Mouse (Mus musculus) neural tube, embryonic 13.5 days (tissue): ENCODE measurements around the gene Pagr1b. TPM values are rescaled to one million over a fixed set of nuclear protein-coding genes. Genes with fewer than 3 reads are reported as not detected.

ENCODE experiments used
- ATAC-seq: fragments of 200-750 bp; cut with Nextera tagmentation; 2 replicates; pipeline ENCODE4 v1.8.0; 2017; ENCODE audit warnings: low read depth, mild to moderate bottlenecking, moderate TSS enrichment, moderate library complexity
- H3K27ac ChIP-seq: fragments of 300-500 bp; sonication (generic); replicated peaks from 2 replicates; pipeline ENCODE4 v1.5.1; 2015; ENCODE audit warnings: moderate library complexity, mild to moderate bottlenecking, inconsistent platforms
- H3K27me3 ChIP-seq: fragments of 300-500 bp; sonication (generic); 2 replicates; pipeline ENCODE4 v1.6.1; 2015; ENCODE audit warnings: mild to moderate bottlenecking, inconsistent platforms
- H3K36me3 ChIP-seq: fragments of 300-500 bp; sonication (generic); 2 replicates; pipeline ENCODE4 v1.6.1; 2015; ENCODE audit warnings: mild to moderate bottlenecking, inconsistent platforms
- H3K4me1 ChIP-seq: fragments of 300-500 bp; sonication (generic); replicated peaks from 2 replicates; pipeline ENCODE4 v1.6.1; 2015; ENCODE audit warnings: inconsistent platforms
- H3K4me2 ChIP-seq: fragments of 300-500 bp; sonication (generic); 2 replicates; pipeline ENCODE4 v1.6.1; 2015; ENCODE audit warnings: inconsistent platforms, mild to moderate bottlenecking, moderate library complexity
- H3K4me3 ChIP-seq: fragments of 300-500 bp; sonication (generic); 2 replicates; pipeline ENCODE4 v1.5.1; 2015; ENCODE audit warnings: mild to moderate bottlenecking, inconsistent platforms
- H3K9ac ChIP-seq: fragments of 300-500 bp; sonication (generic); 2 replicates; pipeline ENCODE4 v1.6.1; 2015; ENCODE audit warnings: moderate library complexity, mild to moderate bottlenecking, inconsistent platforms
- H3K9me3 ChIP-seq: fragments of 300-500 bp; sonication (generic); 2 replicates; pipeline ENCODE4 v1.6.1; 2016; ENCODE audit warnings: inconsistent platforms
- WGBS: fragments of 180-500 bp; shearing (Covaris S2); methylation state at CpG from one replicate; pipeline ENCODE4 v1.1.7; 2015; 5-methylcytosine and 5-hydroxymethylcytosine counted together
- polyA plus RNA-seq: library from polyadenylated mRNA; unstranded; fragments of >200 nt; fragmentation: Nextera tagmentation; extraction: Ambion mirVana; gene quantifications from 2 replicates; pipeline ENCODE4 v1.2.1, GENCODE M21; 2015

Gene Pagr1b
- polyA plus RNA-seq, 1 experiment from 2014 or later = 0.50 TPM

DNA sequence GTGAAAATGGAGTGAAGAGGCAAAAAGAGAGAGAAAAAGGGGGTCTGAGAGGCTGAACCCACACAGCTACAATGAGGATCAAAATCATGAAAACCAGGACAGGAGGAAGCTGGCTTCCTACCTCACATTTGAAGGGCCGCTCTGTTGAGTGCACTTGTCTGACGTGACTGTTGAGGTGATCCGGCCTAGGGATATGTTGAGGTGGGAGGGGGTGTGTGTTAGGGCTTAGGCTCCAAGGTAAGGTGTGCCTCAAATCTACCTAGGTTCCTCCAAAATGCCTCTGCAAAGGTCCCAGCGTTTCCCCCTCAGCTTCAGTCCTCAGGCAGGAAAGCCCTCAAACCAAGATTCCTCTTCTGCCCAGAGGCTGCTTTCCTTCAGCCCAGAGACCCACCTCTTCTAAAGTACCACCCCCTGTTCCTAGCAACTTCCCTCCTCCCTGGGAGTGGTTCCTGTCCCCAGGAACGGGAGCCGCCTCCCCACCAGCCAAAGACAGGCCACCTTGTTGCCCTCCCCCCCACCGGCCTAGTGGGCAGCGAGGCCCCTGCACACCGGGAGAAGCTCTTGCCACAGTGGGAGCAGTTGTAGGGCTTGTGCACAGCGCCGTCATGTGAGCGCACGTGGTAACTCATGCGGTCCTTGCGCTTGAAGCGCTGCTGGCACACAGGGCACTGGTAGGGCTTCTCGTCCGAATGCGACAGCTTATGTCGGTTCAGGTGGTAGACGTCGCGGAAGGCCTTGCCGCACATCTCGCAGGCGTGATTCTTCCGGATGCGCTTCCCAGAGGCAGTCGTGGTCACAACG, 8.7 kb upstream of the Pagr1b start:
- Histone ChIP-seq H3K36me3 (peaks cover 28% of the 10 kb centered on the region), H3K27ac (peak overlapping the region; percentile 100), H3K9me3 (no peaks in the 10 kb centered on the region), H3K4me2 (peak overlapping the region; percentile 99), H3K4me3 (peak overlapping the region; percentile 97), H3K4me1 (peaks cover 64% of the 10 kb centered on the region), H3K9ac (peak overlapping the region; percentile 100), H3K27me3 (no peaks in the 10 kb centered on the region)
- ATAC-seq = peak; percentile 47
- under 1% methylated on average over 30 of the region's 30 CpGs for WGBS

DNA sequence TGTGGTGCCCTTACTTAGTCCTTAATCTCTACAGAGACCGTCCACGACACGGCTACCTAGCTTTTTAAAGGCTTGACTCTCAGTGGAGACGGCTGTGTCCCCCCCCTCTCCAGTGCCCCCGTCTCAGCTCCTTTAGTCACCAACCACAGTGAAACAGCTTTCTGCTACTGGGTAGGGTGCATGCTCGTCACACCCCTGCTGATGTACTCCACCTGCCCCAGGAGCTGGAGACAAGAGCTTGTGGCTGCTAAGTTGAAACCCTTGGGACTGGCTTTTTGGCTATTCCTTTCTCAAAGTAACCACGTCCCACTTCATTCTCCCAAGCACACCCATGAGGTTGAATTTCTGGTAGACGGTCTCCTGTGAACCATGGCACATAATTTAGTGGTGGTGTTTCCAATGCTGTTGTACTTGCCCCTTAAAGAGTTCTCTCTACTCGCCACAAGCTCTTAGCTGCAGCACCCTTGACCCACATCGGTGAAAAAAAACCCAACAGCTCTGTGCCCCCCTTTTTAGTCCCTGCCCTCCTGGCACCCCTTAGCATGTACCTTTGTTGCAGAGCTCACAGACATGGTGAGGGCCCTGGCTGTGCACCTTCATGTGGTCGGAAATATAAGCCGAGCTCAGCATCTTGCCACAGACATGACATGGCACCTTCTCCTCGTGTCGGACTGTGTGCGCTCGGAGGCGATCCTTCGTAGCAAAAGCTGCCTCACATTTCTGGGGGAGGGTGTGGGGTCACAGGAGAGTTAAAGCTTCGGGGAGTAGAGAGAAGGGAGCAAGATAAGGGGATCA, 7.8 kb upstream of the Pagr1b start:
- H3K9me3 ChIP-seq = no peaks in the 10 kb centered on the region

DNA sequence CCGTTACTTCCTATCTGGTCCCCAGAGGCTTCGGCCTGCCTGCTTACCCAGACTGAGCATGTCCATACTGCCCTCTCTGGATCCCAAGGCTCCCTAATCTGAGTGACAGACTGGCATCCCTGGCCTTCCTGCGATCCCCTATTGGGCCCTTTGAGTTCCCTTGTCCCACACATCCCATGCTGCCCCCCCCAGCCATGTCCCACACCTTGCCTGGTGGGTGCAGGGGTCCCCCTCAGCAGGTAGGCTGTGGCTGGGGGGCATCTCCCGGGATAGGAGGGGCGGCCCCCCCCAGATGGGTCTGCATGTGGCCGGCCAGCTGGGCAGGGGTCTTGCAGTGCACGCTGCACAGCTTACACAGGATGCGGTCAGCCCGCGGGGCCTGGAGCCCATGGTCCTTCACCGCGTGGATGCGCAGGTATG, 7.0 kb upstream of the Pagr1b start:
- Histone ChIP-seq H3K4me1 (peaks cover 76% of the 10 kb centered on the region), H3K27ac (peak overlapping the region; percentile 100), H3K4me2 (peak overlapping the region; percentile 99), H3K9me3 (no peaks in the 10 kb centered on the region), H3K27me3 (no peaks in the 10 kb centered on the region), H3K36me3 (peaks cover 28% of the 10 kb centered on the region), H3K9ac (peak overlapping the region; percentile 100), H3K4me3 (peak overlapping the region; percentile 97)
- ATAC-seq = no peak
- 84% methylated on average over 13 of the region's 13 CpGs for WGBS

More for the DNA sequence above, 7.8 kb upstream of the Pagr1b start:
- Histone ChIP-seq H3K9ac (peak overlapping the region; percentile 100), H3K27me3 (no peaks in the 10 kb centered on the region), H3K4me2 (peak overlapping the region; percentile 99), H3K4me3 (peak overlapping the region; percentile 97), H3K4me1 (peaks cover 73% of the 10 kb centered on the region), H3K27ac (peak overlapping the region; percentile 100), H3K36me3 (peaks cover 28% of the 10 kb centered on the region)
- 27% methylated on average over 19 of the region's 19 CpGs for WGBS
- ATAC-seq = no peak

DNA sequence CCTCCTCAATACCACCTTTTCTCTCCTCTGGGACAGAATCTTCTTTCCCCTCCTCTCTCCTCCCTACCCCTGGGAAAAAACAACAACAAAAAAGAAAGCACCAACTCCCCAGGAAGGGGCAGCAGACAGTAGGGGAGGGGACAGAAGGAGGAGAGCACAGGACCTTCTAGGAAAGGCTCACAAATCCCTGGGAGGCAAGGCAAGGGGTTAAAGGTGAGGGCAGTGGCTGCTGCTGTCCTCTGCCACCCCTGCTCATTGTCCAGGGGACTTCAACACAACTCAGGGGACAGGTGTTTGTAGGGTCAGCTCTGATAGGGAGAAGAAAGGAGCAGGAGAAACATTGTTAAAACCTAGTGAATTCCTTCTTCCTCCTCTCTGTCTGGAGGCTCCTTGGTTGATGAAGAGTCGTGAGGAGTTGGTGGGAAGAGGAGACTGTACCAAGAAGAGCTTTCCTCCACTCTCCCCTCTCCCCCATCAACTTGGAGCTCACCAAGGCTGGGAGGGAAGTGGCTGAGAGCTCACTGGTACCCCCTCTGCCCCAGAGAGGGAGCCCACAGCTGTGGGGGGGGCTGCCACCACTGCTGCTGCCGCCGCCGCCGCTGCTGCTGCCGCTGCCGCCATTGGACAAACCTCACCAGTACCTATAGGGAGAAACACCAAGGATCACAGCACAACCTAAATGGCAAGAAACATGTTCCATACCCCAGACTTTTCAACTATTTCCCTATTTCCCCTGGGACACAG, 6.4 kb upstream of the Pagr1b start:
- Histone ChIP-seq H3K27ac (peak overlapping the region; percentile 100), H3K9ac (peak overlapping the region; percentile 100), H3K4me2 (peak overlapping the region; percentile 99), H3K36me3 (peaks cover 28% of the 10 kb centered on the region), H3K9me3 (no peaks in the 10 kb centered on the region), H3K27me3 (no peaks in the 10 kb centered on the region), H3K4me3 (peak overlapping the region; percentile 97; the same call in 1 of the 2 replicates), H3K4me1 (peaks cover 76% of the 10 kb centered on the region)
- WGBS = 81% methylated on average over 7 of the region's 7 CpGs
- no peak for ATAC-seq

DNA sequence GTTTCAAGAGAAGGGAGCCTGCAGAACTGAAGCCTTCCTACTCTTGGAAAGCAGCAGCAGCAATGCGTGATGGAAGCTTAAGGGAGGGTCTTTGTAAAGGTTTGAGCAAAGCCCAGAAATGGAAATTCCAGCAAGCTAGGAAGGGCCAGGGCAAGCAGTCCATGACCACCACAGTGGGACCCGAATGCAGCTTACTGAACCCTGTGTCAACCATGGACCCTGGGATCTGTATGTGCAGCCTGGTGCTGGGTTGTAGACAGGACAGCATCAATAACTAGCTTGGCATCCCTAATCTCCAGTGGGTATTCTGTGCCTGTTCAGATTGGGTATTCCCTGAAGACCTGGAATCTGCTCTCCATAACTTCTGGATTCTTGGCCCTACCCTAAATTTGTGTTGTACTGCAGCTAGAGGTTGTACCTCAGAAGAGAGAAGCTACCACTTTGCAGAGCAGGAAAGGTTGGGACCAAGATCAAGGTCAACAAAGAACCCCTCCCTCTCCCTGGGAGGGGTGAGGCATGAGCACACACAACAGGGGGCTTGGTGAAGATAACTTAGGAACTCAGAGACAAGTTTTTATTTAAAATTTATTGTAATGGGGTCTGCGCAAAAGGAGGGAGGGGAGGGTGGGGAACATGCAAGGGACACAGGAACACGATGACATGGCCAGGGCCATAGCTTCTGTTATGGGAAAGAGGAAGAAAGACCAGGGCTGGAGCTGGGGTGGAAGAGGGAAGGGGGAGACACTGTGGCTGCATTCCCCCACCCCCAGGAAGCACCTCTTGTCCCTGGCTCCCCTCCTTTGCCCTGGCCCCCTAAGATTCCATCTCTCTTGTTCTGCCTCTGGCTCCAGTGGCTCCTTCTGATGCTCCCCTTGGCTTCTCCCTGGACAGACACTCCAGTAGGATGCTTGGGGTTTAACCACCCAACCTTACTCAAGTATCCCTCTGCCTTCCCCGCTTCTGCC, 5.6 kb upstream of the Pagr1b start:
- peaks cover 28% of the 10 kb centered on the region for H3K36me3 ChIP-seq
- peak overlapping the region; percentile 71 for H3K4me2 ChIP-seq
- no peaks in the 10 kb centered on the region for H3K27me3 ChIP-seq
- no peaks in the 10 kb centered on the region for H3K9me3 ChIP-seq
- H3K4me1 ChIP-seq = peaks cover 80% of the 10 kb centered on the region
- peak overlapping the region; percentile 82 for H3K9ac ChIP-seq
- no peak for ATAC-seq
- peak overlapping the region; percentile 78 for H3K27ac ChIP-seq
- peak overlapping the region; percentile 54 for H3K4me3 ChIP-seq
- 42% methylated on average over 5 of the region's 5 CpGs for WGBS

DNA sequence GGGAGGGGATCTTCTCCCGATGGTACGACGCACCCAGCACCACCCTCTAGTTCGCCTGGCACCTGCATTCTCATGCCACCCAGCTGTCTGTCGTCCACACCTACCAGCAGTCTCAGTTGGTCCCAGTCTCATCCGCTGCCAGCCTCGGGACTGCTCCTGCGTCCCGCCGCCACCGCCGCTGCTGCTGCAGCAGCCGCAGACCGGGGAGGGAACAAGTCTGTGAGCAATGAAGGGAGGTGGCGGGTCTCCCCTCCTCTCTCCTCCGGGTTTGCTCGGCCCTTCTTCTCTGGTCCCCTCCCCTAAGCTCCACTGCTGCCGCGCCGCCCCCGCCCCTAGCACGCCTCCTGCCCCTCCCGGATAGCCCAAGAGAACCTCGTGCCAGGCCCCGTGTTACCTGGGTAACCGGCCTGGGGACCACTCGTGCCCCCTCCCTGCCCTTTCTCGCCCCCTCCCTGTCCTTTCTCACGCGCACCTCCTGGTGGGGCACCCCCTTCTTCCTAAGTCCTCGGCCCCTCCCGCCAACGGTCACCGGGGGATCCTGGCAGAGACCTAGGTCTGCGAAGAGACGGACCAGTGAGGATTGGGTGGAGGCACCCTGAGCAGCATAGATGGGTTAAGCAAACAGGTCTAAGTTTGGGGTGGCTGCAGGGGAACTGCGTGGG, 4.7 kb upstream of the Pagr1b start, which contains the start of the genes Gm42742 and Prrt2:
Gm42742 (minus strand) TSS at position 197 of the 662 bp plus-strand sequence.
Prrt2 (minus strand) TSS at position 311 of the 662 bp plus-strand sequence.
- ATAC-seq = no peak
- H3K4me1 ChIP-seq = peaks cover 82% of the 10 kb centered on the region
- peak within 1 kb of the TSS; percentile 54 for H3K4me3 ChIP-seq
- H3K36me3 ChIP-seq = peaks cover 28% of the 10 kb centered on the region
- H3K9ac ChIP-seq = peak within 1 kb of the TSS; percentile 82
- H3K9me3 ChIP-seq = no peaks in the 10 kb centered on the region
- under 1% methylated on average over 37 of the region's 37 CpGs for WGBS
- H3K4me2 ChIP-seq = peak within 1 kb of the TSS; percentile 71
- H3K27ac ChIP-seq = peak within 1 kb of the TSS; percentile 78
- H3K27me3 ChIP-seq = no peaks in the 10 kb centered on the region

DNA sequence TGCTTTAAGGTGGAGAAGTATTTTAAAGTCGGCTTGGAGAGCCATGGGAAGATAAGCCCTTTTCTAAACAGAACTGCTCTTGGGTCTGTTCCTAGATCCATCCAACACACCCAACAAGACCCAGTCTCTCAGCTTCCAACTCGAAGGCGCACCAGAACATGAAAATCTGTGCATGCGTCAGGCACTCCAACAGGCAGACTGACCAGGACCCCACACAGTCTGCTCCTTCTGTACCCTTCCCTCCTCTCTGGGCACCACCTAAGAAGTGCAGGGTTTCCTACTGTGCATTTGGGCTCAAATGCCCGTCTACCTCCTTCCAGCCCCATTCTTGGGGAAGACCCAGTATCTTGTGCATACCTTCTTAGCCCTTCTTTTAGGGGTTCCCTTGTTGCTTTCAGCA, 4.2 kb upstream of the Pagr1b start:
- 43% methylated on average over 5 of the region's 5 CpGs for WGBS
- no peaks in the 10 kb centered on the region for H3K9me3 ChIP-seq
- no peak for ATAC-seq

DNA sequence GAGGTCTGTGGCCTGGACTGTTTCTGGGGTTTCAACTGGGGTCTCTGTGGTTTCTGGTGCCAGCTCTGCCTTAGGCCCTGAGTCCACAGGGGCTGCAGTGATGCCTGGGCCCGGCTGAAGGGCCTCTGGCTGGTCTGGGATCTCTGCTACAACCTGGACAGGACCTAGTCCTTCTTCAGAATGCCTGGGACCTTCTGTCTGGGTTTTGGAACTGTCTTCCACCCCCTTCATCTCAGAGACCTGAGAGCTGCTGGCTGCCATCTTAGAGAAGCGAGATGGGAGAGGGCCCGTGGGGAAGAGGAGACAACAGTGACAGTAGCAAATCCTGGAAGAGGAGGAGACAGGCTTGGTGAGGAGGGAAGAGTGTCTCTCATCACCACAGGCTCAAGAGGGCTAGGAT, 3.7 kb upstream of the Pagr1b start:
- H3K4me3 ChIP-seq = peak overlapping the region; percentile 54
- H3K9ac ChIP-seq = peak overlapping the region; percentile 82
- H3K27me3 ChIP-seq = no peaks in the 10 kb centered on the region
- no peaks in the 10 kb centered on the region for H3K9me3 ChIP-seq
- 64% methylated on average over 3 of the region's 3 CpGs for WGBS
- H3K4me2 ChIP-seq = peak overlapping the region; percentile 71
- H3K36me3 ChIP-seq = peaks cover 36% of the 10 kb centered on the region
- H3K4me1 ChIP-seq = peaks cover 90% of the 10 kb centered on the region
- no peak for ATAC-seq
- no peak overlapping the region for H3K27ac ChIP-seq

More for the DNA sequence above, 4.2 kb upstream of the Pagr1b start:
- Histone ChIP-seq H3K4me3 (peak overlapping the region; percentile 54), H3K4me1 (peaks cover 87% of the 10 kb centered on the region), H3K4me2 (peak overlapping the region; percentile 71), H3K9ac (peak overlapping the region; percentile 82), H3K36me3 (peaks cover 31% of the 10 kb centered on the region), H3K27me3 (no peaks in the 10 kb centered on the region), H3K27ac (peak overlapping the region; percentile 78)

DNA sequence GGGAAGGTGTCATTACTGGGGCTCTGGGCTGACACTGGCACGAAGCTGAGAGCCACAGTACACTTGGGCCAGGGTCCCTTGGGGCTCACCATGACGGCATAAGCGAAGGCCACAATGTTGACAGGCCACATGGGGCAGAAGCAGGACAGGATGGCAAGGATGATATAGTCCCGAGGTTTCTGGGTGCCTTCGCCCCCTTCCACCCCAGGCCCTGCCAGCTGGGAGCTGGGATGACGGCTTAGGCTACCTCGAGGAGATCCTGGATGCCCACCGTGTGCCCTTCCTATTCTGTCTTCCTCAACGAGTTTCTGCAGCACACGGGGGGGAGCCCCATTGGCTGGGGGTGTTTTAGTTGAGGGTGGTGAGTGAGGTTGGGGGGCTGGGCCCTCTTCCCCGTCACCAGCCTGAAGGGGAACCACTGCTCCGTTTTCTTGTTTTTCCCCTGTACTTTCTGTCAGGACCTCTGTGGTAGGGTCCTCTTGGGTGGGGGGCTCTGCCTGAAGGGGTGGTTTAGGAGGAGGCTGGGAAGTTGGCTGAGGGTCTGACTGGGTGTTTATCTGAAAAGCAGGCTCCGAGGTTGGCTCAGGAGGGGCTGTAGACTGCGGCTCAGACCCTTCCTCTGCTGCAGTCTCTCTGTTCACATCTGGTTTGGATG, 3.1 kb upstream of the Pagr1b start:
- Histone ChIP-seq H3K4me1 (peaks cover 90% of the 10 kb centered on the region), H3K4me2 (peak overlapping the region; percentile 71), H3K27ac (no peak overlapping the region), H3K4me3 (peak overlapping the region; percentile 54), H3K9me3 (no peaks in the 10 kb centered on the region), H3K27me3 (no peaks in the 10 kb centered on the region), H3K9ac (peak overlapping the region; percentile 82), H3K36me3 (peaks cover 40% of the 10 kb centered on the region)
- WGBS = 81% methylated on average over 14 of the region's 14 CpGs
- ATAC-seq = no peak
